Mouse (Mus musculus) cerebellum, postnatal 36 days (tissue): ENCODE measurements around the gene Slc10a1.
"Not testable (repeated sequence)": the region's sequence is repeated elsewhere in the genome, so short reads cannot be mapped to it uniquely, and the experiment has no call there.

Experiments
- DNase-seq, 2 experiments: peaks; one replicate each; pipeline ENCODE4 v3.0.0; 2021 to 2022; ENCODE audit warnings: mixed read lengths in 2 of 2

The Slc10a1 gene

GRCm38 (mm10) chr12:80966059-80966838 lies 2.3 kb downstream of the Slc10a1 start:
- DNase-seq: no peak

GRCm38 (mm10) chr12:80962566-80962965 lies 5.9 kb downstream of the Slc10a1 start:
- no peak for DNase-seq

GRCm38 (mm10) chr12:80957961-80958360 lies 10.5 kb downstream of the Slc10a1 start:
- DNase-seq: no peak

DNA sequence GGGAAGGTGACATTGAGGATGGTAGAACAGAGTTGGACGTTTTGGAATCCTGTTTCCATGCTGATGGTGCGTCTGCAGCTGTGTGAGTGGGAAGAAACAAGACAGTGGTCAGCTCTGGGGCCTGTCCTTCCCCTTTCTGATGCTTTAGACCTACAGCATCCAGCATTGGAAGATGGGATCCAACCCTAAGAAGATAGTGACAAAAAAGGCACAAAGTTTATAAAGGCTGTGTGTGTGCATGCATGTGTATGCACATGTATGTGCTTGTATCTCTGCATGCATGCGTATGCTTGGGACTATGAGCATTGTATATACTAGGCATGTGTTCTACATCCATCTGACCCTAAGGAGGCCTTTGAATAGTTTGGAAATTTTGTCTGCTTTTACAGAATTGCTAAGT lies 12.5 kb downstream of the Slc10a1 start:
- no peak for DNase-seq

DNA sequence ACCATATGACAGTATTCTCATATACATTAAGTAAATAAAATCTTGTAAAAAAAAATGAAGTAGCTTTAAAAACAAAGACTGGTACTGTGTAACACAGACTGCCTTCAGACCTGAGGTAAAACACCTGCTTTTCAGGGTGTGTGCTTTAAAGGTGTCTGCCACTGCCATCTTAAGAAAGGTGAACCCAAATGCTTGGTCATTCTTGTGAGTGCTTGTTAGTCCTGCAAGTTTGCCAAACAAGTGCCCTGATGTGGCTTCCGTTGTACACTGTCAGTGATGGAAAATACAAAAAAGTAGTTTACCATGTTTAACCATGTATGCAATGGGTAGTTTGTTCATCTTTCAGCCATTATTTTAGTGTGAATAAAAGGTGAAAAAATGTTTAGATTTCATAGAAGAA lies 16.0 kb downstream of the Slc10a1 start:
- DNase-seq: no peak

- DNase-seq: no peak
Observed at GRCm38 (mm10) chr12:80951640-80952219, 16.8 kb downstream of the Slc10a1 start.

GRCm38 (mm10) chr12:80949603-80950002 lies 18.9 kb downstream of the Slc10a1 start:
- DNase-seq: not testable (repeated sequence)

DNA sequence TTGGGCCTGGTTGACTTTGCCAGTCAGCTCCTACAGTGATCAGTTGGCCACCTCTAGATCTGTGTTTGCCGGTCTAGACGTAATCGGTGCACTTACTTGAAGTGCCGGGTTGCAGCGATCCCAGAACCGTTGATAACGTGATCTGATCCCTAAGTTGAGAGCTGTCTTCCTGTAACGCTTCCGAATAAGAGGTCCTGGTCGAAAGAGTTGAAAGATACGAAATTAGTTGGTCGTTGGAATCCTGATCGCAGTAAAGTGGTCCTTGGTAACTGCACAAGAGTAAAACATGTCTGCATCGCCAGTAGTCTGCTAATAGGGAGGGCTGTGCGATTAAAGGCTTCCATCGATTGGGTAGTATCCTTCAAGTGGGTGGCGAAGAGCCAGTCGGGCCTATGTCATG lies 20.3 kb downstream of the Slc10a1 start:
- DNase-seq: no peak

GRCm38 (mm10) chr12:80945996-80946355 lies 22.5 kb downstream of the Slc10a1 start:
- peak; percentile 94 to 96 for DNase-seq

- DNase-seq: peak; percentile 97 to 98
Observed at GRCm38 (mm10) chr12:80945334-80945995, 23.0 kb downstream of the Slc10a1 start, which contains the start of gene Srsf5. Gene Srsf5, plus strand, starts transcription at chr12:80945504.

DNA sequence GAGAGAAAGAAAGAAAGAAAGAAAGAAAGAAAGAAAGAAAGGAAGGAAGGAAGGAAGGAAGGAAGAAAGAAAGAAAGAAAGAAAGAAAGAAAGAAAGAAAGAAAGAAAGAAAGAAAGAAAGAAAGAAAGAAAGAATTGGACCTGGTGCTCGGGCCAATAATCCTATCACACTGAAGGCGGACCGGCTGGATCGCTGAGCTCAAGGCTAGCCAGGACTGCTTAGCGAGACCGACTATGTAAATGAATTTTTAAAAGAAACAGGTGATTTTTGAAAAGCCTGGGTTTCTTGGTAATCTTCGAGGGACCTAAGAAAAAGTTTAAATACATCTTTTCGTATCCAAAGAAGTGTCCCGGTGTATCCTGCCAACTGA lies 23.6 kb downstream of the Slc10a1 start:
- DNase-seq: not testable (repeated sequence)

- DNase-seq: no peak
Observed at GRCm38 (mm10) chr12:80944204-80944603, 24.3 kb downstream of the Slc10a1 start.

GRCm38 (mm10) chr12:80943395-80943794 lies 25.1 kb downstream of the Slc10a1 start:
- no peak for DNase-seq

DNA sequence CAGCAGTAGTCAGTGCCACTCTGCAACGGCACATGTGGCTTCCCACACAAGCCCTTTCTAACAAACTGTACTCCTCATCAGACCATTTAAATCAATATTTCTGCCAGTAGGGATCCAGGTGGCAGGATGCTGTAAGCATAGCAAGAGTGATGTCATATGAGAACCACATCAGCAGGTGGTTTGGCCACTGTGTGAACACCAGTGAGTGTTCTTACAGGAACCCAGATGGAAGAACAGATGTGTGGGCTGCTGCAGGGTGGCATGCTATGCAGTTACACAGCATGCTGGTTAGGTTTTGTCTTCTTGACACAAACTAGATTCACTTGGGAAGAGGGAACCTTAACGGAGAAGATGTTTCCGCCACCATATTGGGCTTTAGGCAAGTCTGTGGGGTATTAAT lies 26.6 kb downstream of the Slc10a1 start:
- no peak for DNase-seq

- no peak for DNase-seq
Observed at GRCm38 (mm10) chr12:80939165-80939564, 29.3 kb downstream of the Slc10a1 start.

- no peak for DNase-seq
Observed at GRCm38 (mm10) chr12:80938642-80939041, 29.9 kb downstream of the Slc10a1 start.

- DNase-seq: no peak
Observed at GRCm38 (mm10) chr12:80937331-80938029, 31.0 kb downstream of the Slc10a1 start.

DNA sequence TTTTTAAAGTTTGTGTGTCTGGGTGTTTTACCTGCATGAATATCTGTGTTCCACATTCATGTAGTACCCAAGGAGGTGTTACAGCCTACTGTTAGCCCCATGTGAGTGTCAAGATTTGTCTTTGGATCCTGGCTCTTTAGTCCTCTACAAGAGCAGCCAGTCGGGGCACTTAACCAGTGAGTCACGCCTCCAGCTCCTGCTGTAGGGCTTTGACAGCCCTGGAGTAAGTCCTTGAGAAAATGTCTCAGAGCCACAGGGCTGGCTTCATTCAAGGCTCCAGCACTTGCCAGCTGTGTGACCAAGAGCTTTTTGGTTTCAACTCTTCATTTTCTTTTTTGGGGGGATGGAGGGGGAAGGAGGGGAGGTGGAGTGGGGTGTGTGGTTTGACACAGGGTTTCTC lies 31.8 kb downstream of the Slc10a1 start:
- no peak for DNase-seq

- DNase-seq: no peak
Observed at GRCm38 (mm10) chr12:80932865-80933264, 35.6 kb downstream of the Slc10a1 start.

DNA sequence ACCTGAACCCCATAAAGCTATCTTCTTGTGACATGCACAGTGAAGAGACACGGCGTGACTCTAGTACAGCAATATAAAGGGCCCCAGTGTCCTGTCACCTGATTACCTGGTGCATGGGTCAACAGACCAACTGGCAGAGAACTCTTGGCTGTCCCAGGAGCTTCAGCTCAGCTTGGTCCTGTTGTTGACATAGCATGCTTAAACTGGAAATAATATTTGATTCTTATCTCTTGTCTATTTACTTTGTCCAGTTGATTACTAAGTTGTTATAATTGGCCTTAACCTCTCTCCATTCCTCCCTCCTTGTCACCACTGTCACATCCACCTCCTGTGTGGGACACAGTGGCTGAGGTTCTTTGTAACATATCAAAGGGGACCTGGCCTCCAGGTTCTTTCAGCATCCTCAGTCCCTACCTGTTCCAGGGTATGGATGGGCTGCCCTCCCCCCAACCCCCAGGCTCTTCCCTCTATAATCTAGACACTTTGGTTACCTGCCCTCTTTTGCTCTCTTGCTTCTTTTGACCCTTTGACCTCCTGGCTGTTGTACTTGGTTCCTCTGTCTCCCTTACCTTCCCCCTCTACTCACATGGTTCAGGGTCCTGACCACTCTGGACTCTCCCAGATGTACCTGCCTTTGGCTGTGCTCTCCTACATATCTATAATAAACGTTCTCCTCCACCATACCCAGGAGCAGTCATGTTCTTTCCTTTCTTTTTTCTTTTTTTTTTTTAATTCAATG lies 36.9 kb downstream of the Slc10a1 start:
- no peak for DNase-seq

DNA sequence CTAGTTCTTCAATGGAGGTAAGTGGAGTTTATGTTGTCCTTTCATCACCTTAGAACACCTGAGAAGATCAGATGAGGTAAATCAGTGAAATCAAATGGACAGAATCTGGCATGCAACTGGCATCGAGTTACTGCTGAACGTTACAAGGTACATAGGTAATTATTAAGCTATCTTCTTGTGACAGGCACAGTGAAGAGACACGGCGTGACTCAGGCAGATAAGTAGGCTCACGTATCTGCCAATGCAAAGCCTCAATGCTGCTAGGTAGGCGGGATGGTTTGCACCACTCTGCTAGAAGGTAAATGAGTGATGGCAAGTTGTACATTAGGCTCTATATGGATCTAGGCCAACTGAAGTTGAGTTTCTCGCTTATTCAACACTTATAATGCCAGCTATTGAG lies 38.4 kb downstream of the Slc10a1 start:
- DNase-seq: no peak

DNA sequence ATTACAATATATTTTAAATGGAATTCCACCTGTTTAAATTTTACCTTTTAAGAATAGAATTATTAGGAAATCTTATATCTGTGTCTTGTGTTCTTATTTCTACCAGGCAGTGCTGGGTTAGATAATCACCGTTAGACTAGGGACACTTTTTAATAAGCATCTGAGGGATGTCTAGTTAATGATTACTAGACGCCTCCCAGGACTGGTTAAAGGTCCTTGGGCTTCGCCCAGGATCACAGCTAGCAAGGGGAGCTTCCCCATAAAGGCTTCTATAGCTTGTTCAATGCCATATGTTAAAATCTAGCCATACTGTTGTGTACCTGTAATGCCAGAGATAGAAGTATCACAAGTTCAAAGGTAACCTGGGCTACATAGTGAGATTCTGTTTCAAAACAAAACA lies 39.6 kb downstream of the Slc10a1 start:
- no peak for DNase-seq

- DNase-seq: no peak
Observed at GRCm38 (mm10) chr12:80927518-80927917, 41.0 kb downstream of the Slc10a1 start.
